Mouse (Mus musculus) heart, postnatal 0 days (tissue): ENCODE measurements around the gene Cacng8.

Experiments
- CTCF ChIP-seq: IDR thresholded peaks from 2 replicates; pipeline ENCODE4 v1.5.1; 2016; ENCODE audit warnings: antibody characterized with exemption, control low read depth, low read depth
- EP300 ChIP-seq: IDR thresholded peaks from 2 replicates; pipeline ENCODE4 v1.6.1; 2016; ENCODE audit warnings: antibody characterized with exemption, low read depth

DNA sequence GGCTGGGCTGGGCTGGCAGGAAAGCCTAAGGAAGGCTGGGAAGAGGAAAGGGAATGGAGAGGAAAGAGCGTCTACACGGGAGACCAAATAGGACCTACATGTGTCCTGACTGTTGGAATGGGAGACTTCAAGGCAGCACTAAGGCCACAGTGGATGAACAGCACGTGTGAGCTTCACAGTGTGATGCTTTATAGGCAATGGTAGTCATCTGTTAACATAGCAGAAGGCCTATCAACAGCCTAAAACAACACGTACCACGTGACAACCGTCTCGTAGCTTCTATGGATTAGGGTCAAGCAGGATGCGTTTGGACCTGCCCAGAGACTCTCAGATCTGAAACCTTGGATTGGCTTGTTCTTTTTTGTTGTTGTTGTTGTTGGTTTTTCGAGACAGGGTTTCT, 8.4 kb upstream of the Cacng8 start:
- TF ChIP-seq CTCF (no peak), EP300 (no peak)
